Mouse (Mus musculus) ES-E14 (cell line): ENCODE data around the gene Gck. TPM values are rescaled to one million over a fixed set of nuclear protein-coding genes. Genes with fewer than 3 reads are reported as not detected.

ENCODE experiments used
- DNase-seq: peaks from one replicate; pipeline ENCODE4 v3.0.0-alpha.2; 2013; ENCODE audit warnings: low read depth, low spot score
- H3K27ac ChIP-seq: 2 replicates; pipeline ENCODE4 v1.5.1; 2012; ENCODE audit warnings: low read depth, mild to moderate bottlenecking, low read length, moderate library complexity, mixed read lengths; ENCODE audit not compliant: poor library complexity, insufficient read depth, severe bottlenecking
- H3K36me3 ChIP-seq: 2 replicates; pipeline ENCODE4 v1.6.1; 2012; ENCODE audit warnings: mild to moderate bottlenecking, low read length, moderate library complexity, mixed read lengths; ENCODE audit not compliant: control insufficient read depth, poor library complexity, insufficient read depth, severe bottlenecking
- H3K4me1 ChIP-seq, 2 experiments: fragments of 150-350 bp in 1 of 2; sonication (generic) in 1 of 2; 2 replicates each; pipeline ENCODE4 v1.6.1; 2012; ENCODE audit warnings: low read length in 2 of 2, mild to moderate bottlenecking in 1 of 2, mixed read lengths in 1 of 2; ENCODE audit not compliant: control insufficient read depth in 2 of 2, insufficient read depth in 2 of 2, poor library complexity in 1 of 2
- H3K4me3 ChIP-seq, 2 experiments: fragments of 150-350 bp in 1 of 2; sonication (generic) in 1 of 2; 2 replicates each; pipeline ENCODE4 v1.5.1; 2012; ENCODE audit warnings: low read length in 2 of 2, low read depth in 1 of 2, mild to moderate bottlenecking in 1 of 2, mixed read lengths in 1 of 2; ENCODE audit not compliant: insufficient read depth in 1 of 2, poor library complexity in 1 of 2, severe bottlenecking in 1 of 2
- H3K9ac ChIP-seq: 2 replicates; pipeline ENCODE4 v1.6.1; 2012; ENCODE audit warnings: low read depth, mild to moderate bottlenecking, low read length, mixed read lengths; ENCODE audit not compliant: poor library complexity, insufficient read depth, severe bottlenecking
- H3K9me3 ChIP-seq: fragments of 150-350 bp; sonication (generic); 2 replicates; pipeline ENCODE4 v1.6.1; 2012; ENCODE audit warnings: low read depth, mild to moderate bottlenecking, low read length; ENCODE audit not compliant: control insufficient read depth, insufficient read depth
- CHD2 ChIP-seq: IDR thresholded peaks from 2 replicates; pipeline ENCODE4 v1.6.1; 2014; ENCODE audit warnings: mild to moderate bottlenecking, low read depth, low read length, inconsistent platforms
- HCFC1 ChIP-seq: IDR thresholded peaks from 2 replicates; pipeline ENCODE4 v1.6.1; 2012; ENCODE audit warnings: low read length, inconsistent platforms, borderline replicate concordance; ENCODE audit not compliant: insufficient read depth
- MAFK ChIP-seq: IDR thresholded peaks from 2 replicates; pipeline ENCODE4 v1.6.1; 2014; ENCODE audit warnings: mild to moderate bottlenecking, low read depth, low read length, inconsistent platforms; ENCODE audit not compliant: insufficient read depth
- ZC3H11A ChIP-seq: IDR thresholded peaks from 2 replicates; pipeline ENCODE4 v1.6.1; 2012; ENCODE audit warnings: low read depth, mild to moderate bottlenecking, inconsistent platforms, low read length, borderline replicate concordance
- ZNF384 ChIP-seq: IDR thresholded peaks from 2 replicates; pipeline ENCODE4 v1.6.1; 2012; ENCODE audit warnings: low read depth, low read length, inconsistent platforms
- in situ Hi-C, 2 experiments: fragments of 600-800 bp; cut with MboI; formaldehyde crosslinking; loops; one replicate each; pipeline ENCODE4 v1.15.1; 2025; ENCODE audit warnings: low sequenced_read_pairs in 2 of 2, inconsistent platforms in 1 of 2; ENCODE audit not compliant: unreplicated experiment in 2 of 2
- total RNA-seq: library from RNA; depleted of rRNA; stranded (reverse); fragments of 300-350 nt; gene quantifications from 2 replicates; pipeline ENCODE4 v1.2.3, GENCODE M21; 2012

The Gck gene
- total RNA-seq, 1 experiment = 0.76 TPM

DNA sequence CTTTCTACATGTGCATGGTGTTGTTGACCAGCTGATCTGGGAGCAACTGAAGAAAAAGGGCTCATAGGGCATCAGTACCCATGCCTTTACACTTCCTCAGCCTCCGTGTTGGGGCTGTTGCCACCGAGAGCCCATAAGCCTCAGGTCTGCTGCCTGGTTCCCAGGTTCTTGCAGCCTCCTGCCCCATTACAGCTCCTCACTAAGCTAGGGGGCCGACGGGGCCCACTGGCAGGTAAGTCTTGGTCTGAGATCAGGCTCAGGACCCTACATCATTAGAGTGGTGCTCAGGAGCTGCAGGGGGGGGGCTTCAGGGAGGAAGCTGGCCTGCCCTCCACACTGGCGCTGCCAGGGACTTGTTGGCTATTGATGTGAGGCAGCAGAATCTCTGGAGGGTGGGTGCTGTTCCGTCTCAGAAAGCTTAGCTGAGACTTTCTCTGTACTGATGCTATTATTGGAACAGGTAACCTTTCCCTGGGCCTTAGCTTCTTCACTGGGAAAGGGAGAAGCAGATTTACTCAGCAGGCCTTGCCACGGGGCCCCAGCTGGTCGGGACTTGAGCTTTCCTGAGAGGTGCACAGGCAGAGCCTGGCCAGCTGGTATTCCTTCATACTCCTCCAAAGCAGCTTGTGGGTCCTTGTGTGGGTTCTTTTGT lies 93.3 kb downstream of the Gck start:
- no peak overlapping the region for H3K9ac ChIP-seq
- no peak overlapping the region for H3K4me3 ChIP-seq
- TF ChIP-seq ZC3H11A (no peak), ZNF384 (no peak), MAFK (no peak), HCFC1 (no peak), CHD2 (no peak)
- in situ Hi-C loops = no loop called here
- no peaks in the 10 kb centered on the region for H3K36me3 ChIP-seq
- H3K27ac ChIP-seq = no peak overlapping the region
- no peaks in the 10 kb centered on the region; the same call in 1 of the 2 replicates for H3K9me3 ChIP-seq
- H3K4me1 ChIP-seq = peaks cover 0 to 4% of the 10 kb centered on the region in 2 experiments; a peak in 1 of 4 replicates
- no peak for DNase-seq

DNA sequence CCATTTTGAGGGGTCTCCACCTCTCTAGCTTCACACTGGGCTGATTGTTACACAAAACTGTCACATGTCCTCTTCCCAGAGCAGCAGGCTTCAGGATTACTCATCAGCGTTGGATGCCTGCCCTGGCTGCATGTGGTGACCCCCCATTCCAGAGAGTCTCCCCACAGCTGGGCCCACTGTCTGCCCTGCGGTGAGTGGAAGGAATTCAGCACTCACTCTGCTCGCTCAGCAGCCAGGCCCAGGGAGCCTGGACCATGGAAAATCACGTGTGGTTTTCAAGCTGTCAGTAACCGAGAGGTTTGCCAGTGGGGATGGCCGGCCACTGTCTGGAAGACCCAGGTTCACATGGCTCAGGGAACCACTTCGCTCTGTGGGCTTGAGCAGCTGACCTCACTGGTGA lies 94.0 kb downstream of the Gck start:
- DNase-seq = no peak
- in situ Hi-C loops = no loop called here
- H3K27ac ChIP-seq = no peak overlapping the region
- H3K4me1 ChIP-seq = peaks cover 0 to 4% of the 10 kb centered on the region in 2 experiments; a peak in 1 of 4 replicates
- H3K9ac ChIP-seq = no peak overlapping the region
- H3K9me3 ChIP-seq = no peaks in the 10 kb centered on the region; the same call in 1 of the 2 replicates
- TF ChIP-seq CHD2 = no peak
- TF ChIP-seq MAFK = no peak
- no peak for TF ChIP-seq ZNF384
- TF ChIP-seq ZC3H11A = no peak
- TF ChIP-seq HCFC1 = no peak
- no peak overlapping the region for H3K4me3 ChIP-seq
- no peaks in the 10 kb centered on the region for H3K36me3 ChIP-seq

DNA sequence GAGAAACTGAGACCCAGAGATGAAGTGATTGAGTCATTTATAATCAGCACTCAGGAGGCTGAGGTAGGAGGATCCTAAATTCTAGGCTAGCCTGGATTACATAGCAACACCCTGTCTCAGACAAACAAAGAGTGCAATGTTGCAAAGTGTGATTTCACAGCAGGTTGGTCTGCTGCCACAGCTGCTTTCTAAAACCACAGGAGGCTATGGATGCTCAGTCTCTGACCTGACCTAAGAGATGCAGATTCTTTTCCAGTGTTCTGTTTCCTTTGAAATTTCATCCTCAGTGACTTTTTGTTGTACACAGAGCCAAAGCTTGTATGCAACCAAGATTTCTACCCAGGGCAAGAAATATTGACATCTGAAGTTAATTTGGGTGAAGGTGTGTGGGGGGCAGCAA lies 94.4 kb downstream of the Gck start:
- no peak for DNase-seq
- no peak overlapping the region for H3K27ac ChIP-seq
- no peaks in the 10 kb centered on the region for H3K36me3 ChIP-seq
- TF ChIP-seq ZNF384 (no peak), HCFC1 (no peak), MAFK (no peak), ZC3H11A (no peak), CHD2 (no peak)
- H3K4me1 ChIP-seq = peaks cover 0 to 4% of the 10 kb centered on the region in 2 experiments; a peak in 1 of 4 replicates
- no peak overlapping the region for H3K9ac ChIP-seq
- H3K4me3 ChIP-seq = no peak overlapping the region
- H3K9me3 ChIP-seq = no peaks in the 10 kb centered on the region; the same call in 1 of the 2 replicates
- in situ Hi-C loops = no loop called here

DNA sequence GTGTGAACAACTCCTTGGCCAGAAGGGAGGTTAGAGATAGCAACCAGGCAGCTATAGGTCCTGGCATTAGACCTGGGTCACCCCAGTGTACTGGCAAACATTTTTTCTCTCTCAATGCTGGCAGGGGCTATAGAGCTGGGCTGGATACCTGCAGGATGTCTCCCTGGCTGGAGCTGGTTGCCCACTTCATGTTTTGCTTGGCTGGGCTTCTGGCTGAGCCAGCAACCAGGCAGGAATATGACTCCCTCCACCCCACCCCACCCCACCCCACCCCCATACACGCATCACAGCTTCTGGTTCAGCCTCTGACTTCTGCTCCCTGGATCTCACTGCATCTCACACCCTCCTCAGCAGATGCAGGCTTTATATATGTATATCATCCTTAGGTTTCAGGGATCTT lies 97.6 kb downstream of the Gck start:
- in situ Hi-C loops = no loop called here
- TF ChIP-seq ZC3H11A (no peak), MAFK (no peak), ZNF384 (no peak), HCFC1 (no peak), CHD2 (no peak)
- no peaks in the 10 kb centered on the region for H3K36me3 ChIP-seq
- H3K9me3 ChIP-seq = no peaks in the 10 kb centered on the region
- no peak for DNase-seq
- no peak overlapping the region for H3K4me3 ChIP-seq
- H3K9ac ChIP-seq = no peak overlapping the region
- no peak overlapping the region for H3K27ac ChIP-seq
- peaks cover 0 to 10% of the 10 kb centered on the region in 2 experiments; a peak in 2 of 4 replicates for H3K4me1 ChIP-seq
